Comparison of ENCODE assay signal across 24 mouse cellular contexts in genomic region chr17:55721270-55721669, GRCm38 (mm10). TPM values are rescaled to one million over a fixed set of nuclear protein-coding genes. Genes with fewer than 3 reads are reported as not detected.
"Had no signal": no experiment of that assay in that cellular context is flagged by ENCODE, and none has a peak within 500 bp of the region (broad histone marks: within the 10 kb centered on the region; RNA-seq: fewer than 3 reads in every experiment).

No protein-coding gene starts in this region.

- H3K9me3 ChIP-seq: intestine, embryonic 15.5 days; liver, embryonic 15.5 days; lung, embryonic 15.5 days; midbrain, embryonic 15.5 days; neural tube, embryonic 13.5 days; stomach, embryonic 15.5 days had no signal

- H3K27ac ChIP-seq: intestine, embryonic 15.5 days; left cerebral cortex, adult 2 months; liver, embryonic 15.5 days; lung, embryonic 15.5 days; midbrain, embryonic 15.5 days; neural tube, embryonic 13.5 days; stomach, embryonic 15.5 days had no signal

- H3K4me3 ChIP-seq: intestine, embryonic 15.5 days; left cerebral cortex, adult 2 months; liver, embryonic 15.5 days; lung, embryonic 15.5 days; midbrain, embryonic 15.5 days; myocyte; neural tube, embryonic 13.5 days; stomach, embryonic 15.5 days had no signal

- H3K4me2 ChIP-seq: intestine, embryonic 15.5 days; liver, embryonic 11.5 days; liver, embryonic 15.5 days; lung, embryonic 15.5 days; midbrain, embryonic 11.5 days; midbrain, embryonic 15.5 days; neural tube, embryonic 13.5 days; stomach, embryonic 15.5 days had no signal

- ATAC-seq: intestine, embryonic 15.5 days; midbrain, embryonic 15.5 days had no signal

- H3K27me3 ChIP-seq: intestine, embryonic 15.5 days; liver, embryonic 15.5 days; lung, embryonic 15.5 days; midbrain, embryonic 15.5 days; neural tube, embryonic 13.5 days; stomach, embryonic 15.5 days had no signal

- H3K36me3 ChIP-seq: intestine, embryonic 15.5 days; liver, embryonic 15.5 days; lung, embryonic 15.5 days; midbrain, embryonic 15.5 days; neural tube, embryonic 13.5 days; stomach, embryonic 15.5 days had no signal

- H3K9ac ChIP-seq: intestine, embryonic 15.5 days; liver, embryonic 15.5 days; lung, embryonic 15.5 days; midbrain, embryonic 15.5 days; neural tube, embryonic 13.5 days; stomach, embryonic 15.5 days had no signal

- H3K4me1 ChIP-seq: intestine, embryonic 15.5 days; liver, embryonic 15.5 days; lung, embryonic 15.5 days; midbrain, embryonic 15.5 days; neural tube, embryonic 13.5 days; stomach, embryonic 15.5 days had no signal

- DNase-seq: kidney, adult 18-20 months; kidney, adult 9 months; kidney, postnatal 14 days; kidney, postnatal 4 days; layer of hippocampus, adult 9-11 months; layer of hippocampus, postnatal 36 days; lung, adult 18-20 months; lung, postnatal 14 days; lung, postnatal 4 days; retina, postnatal 1 day; right cerebral cortex, postnatal 25 days; spleen, adult 18-20 months; thymus, postnatal 25 days had no signal

RNA-seq across cellular contexts. Expression of gene Adgre4, which starts 28.5 kb away (rescaled TPM):
- total RNA-seq: left cerebral cortex, postnatal 10 days had no signal
- polyA plus RNA-seq: myocyte had no signal
